Mouse (Mus musculus) cerebellum, adult 2 months (tissue): ENCODE results near the gene Mctp1.

ENCODE experiments used
- CTCF ChIP-seq: fragments of 200-500 bp; IDR thresholded peaks from 2 replicates; pipeline ENCODE4 v1.5.1; 2011; ENCODE audit warnings: low read depth, mild to moderate bottlenecking, control low read depth, low read length, moderate library complexity, borderline replicate concordance; ENCODE audit not compliant: insufficient read depth
- POLR2A ChIP-seq: fragments of 200-500 bp; IDR thresholded peaks from 2 replicates; pipeline ENCODE4 v1.6.1; 2011; ENCODE audit warnings: low read length, control low read depth, borderline replicate concordance; ENCODE audit not compliant: insufficient read depth

GRCm38 (mm10) chr13:76527751-76528150 is 143.4 kb downstream of the Mctp1 start:
- TF ChIP-seq CTCF: no peak
- TF ChIP-seq POLR2A: no peak
